Mouse (Mus musculus): ENCODE data around the gene Son.

GRCm38 (mm10) chr16:91632940-91633339, 14.4 kb upstream of the Son start:
- no peak for TF ChIP-seq CTCF (IDR thresholded peaks at IDR 0.05)
- TF ChIP-seq EP300 (IDR thresholded peaks at IDR 0.05), result no peak
